Mouse (Mus musculus) spleen, postnatal 10 days (tissue): ENCODE data around the gene Traf3.

Experiments used
- DNase-seq, 2 experiments: peaks; one replicate each; pipeline ENCODE4 v3.0.0; 2021 to 2022; ENCODE audit warnings: low spot score in 2 of 2

Gene Traf3

GRCm38 (mm10) chr12:111152981-111153710 lies 13.0 kb upstream of the Traf3 start:
- no peak for DNase-seq

DNA sequence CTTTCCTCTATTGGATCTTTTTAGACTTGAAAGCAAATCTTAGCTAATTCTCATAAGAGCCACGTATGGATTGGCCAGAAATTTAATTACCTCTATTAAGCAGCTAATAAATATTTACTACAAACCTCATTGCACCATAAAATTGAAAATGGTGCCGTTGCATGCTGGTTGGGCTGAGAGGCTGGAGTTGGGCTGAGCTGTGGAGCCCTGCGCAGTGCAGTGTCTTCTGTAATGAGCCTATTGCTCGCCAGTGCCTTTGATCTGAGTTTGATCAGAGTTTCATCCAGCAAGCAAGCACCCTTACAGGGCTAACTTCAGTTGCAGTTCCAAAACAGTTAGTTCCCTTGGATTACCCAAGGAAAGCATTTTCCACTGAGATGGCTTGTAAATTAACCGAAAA lies 12.2 kb upstream of the Traf3 start:
- DNase-seq, result no peak

- no peak for DNase-seq
These were observed 11.5 kb upstream of the Traf3 start for GRCm38 (mm10) chr12:111154641-111155040.

GRCm38 (mm10) chr12:111155756-111156155 lies 10.4 kb upstream of the Traf3 start:
- DNase-seq, result no peak

DNA sequence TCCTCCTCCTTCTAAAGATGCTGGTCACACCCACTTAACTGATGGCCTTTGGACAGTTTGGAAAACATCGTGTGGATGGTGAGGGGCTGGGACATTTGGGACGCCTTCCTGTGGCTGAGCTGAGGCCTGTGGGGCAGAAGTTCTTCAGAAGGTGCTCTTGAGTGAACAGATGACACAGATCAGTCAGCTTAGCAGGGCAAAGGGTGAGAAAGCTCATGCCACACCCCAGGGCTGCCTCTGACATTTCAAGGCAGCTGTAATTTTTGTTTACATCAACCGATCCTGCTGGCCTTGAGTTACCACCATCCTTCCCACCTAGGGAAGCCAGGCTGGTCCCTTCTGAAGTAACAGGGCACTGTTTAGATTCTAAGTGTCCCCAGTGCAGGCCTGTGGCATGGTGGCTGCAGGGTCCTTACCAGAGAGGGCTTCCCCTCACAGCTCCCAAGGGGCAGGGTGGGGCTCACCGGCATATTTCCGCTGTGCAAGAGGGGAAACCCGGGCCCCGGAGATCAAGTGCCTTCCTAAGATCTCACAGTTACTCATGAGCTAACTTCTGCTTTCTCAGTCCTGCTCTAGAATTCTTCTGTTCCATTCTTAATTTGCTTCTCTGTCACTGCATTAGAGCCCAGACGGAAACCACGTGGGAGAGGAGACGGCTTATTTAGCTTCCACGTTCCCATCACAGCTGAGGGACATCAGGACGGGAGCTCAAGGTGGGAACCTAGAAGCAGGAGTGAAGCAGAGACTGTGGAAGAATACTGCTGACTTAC lies 6.3 kb upstream of the Traf3 start:
- DNase-seq, result peak; percentile 67 to 91

- DNase-seq, result no peak
These were observed 5.3 kb upstream of the Traf3 start for GRCm38 (mm10) chr12:111160871-111161270.

DNA sequence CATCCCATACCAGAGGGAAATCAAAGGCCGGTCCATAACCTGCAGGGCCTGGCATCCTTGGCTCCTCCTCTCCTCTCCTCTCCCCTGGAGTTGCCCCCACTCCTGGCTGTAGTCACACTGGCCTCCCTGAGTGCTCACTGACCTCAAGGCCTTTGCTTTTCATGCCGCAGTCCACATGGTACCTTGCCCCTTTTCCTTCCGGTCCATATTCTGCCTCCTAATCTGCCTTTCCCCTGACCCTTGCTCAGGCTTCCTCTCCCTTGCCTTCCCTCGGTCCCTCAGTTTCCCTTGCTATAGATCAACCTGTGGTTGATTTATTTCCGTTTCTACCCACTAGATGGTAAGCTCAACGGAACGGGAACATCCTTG lies 4.2 kb upstream of the Traf3 start:
- DNase-seq, result no peak

DNA sequence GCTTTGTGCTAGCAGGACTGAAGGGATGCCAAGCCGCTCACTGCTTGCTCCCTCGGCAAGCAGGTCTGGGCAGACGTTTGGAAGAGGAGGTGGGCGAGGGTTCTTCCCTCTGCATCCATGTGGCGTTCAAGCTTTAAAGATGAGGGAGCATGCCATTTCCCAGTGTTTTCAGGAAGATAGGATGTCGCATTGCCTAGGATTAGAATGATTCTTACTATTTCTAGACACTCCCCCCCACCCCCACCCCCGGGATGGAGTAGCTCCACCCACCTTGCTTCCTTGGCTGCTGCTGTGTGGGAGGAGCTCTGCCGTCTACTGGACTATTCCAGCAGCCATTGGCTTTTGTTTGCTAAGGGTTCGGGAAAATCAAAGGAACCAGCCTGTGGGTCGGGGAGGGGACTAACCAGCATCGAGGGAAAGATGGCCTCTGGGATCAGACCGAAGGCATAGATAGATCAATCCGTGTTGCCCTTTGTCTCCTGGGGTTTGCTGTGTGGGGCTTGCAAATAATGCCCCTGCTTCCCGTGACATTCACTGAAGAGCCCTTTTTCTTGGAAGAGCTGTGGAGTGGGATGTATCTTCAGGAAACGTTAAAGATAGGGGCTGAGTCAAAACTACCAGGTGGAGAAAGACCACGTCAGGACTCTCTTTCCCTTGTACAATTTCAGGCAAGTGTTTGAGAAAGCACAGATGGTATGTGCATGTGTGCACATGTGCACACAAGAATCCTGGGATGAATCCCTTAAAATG lies 3.7 kb upstream of the Traf3 start:
- no peak for DNase-seq

- peak; percentile 47 to 86 for DNase-seq
These were observed 1.8 kb upstream of the Traf3 start for GRCm38 (mm10) chr12:111164310-111164751.

DNA sequence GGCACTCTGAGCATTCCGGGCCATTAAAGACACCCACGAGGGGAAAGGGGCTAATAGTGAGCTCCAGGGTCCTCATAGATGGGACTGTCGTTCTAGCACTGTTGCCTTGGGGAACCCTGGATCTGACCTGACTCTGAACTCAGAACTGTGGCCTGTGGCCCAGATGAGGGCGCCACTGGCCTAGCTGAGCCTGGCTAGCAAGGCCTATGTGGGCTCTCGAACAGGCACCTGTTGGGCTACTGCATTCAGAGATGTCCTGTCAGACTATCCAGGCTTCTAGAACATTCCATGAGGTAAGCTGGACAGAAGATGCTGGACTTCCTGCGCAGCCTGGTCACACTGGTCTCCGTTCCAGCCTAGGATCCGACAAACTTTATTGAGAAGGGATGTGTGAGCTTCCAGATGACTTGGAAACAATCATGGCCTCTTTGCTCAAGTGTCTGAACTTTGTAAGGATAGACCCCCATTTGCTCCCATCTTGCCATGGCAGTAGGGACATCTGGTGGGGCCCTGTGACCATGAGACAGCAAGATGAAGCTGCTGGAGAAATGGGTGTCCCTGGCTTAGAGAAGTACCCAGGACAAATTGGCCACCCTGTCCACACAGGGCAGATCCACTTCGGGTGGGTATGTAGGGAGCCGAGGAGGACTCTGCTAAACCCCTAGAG lies 891 bp upstream of the Traf3 start:
- peak in 1 of 2 experiments; percentile 71 for DNase-seq

GRCm38 (mm10) chr12:111166681-111167289 lies 615 bp downstream of the Traf3 start:
- peak; percentile 29 to 46 for DNase-seq

DNA sequence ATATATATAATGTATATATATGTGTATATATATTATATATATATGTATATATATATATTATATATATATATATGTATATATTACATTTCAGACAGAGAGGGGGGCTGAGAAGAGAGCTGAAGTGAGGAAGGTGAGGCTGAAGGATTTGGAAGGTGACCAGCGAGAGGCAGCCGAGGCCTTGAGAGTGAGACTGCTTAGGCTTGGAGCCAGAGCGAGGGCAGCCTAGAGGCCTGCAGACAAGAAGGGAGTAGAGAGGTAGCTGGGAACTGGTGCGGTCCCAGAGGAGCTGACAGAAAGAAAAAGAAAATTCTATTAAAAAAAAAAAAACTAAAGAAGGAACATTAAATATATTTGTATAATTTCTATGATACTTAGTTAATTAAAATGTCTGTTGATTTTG lies 2.7 kb downstream of the Traf3 start:
- no peak for DNase-seq

- DNase-seq, result no peak
These were observed 12.6 kb downstream of the Traf3 start for GRCm38 (mm10) chr12:111178772-111179171.

- DNase-seq, result no peak
These were observed 15.7 kb downstream of the Traf3 start for GRCm38 (mm10) chr12:111181848-111182247.

GRCm38 (mm10) chr12:111182378-111182777 lies 16.2 kb downstream of the Traf3 start:
- no peak for DNase-seq

GRCm38 (mm10) chr12:111184476-111184875 lies 18.3 kb downstream of the Traf3 start, which contains the start of gene 4930595D18Rik:
Gene 4930595D18Rik, minus strand, starts transcription at chr12:111184491.
- DNase-seq, result no peak

DNA sequence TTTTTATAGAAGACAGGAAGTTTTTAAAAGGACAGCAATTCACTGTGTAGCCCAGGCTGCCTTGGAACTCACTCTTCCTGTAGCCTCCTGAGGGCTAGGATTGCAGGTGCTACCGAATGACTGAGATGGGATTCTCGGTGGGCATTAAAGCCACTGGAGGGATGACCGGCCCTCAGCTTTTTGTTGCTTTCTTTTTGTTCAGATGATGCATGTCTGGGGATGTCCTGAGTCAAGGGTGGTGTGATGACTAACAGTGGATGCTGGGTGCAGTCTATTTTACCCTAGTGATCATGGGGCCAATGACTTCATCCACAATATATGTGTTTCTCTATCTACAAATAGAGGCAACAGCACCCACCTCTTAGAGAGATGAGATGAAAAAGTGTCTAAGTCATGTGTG lies 20.8 kb downstream of the Traf3 start:
- DNase-seq, result no peak

- DNase-seq, result no peak
These were observed 22.1 kb downstream of the Traf3 start for GRCm38 (mm10) chr12:111188295-111188694.

DNA sequence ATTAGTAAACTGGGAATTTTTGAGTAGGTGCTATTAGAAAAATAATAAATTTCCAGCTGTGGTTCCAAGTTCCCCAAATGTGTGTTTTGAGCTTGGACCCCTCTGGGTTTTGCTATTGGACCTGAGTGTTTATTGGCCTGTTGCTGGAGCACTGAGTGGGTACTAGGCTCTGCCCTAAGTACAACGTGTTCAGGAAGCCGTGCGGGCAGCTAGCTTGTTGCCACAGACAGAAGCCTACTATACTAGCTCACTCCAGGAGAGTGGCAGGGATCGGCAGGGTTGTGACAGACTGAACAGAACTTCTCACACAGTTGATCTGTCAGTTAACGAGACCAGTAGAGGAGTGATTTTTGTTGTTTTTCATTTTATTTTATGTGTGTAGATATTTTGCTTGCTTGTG lies 24.2 kb downstream of the Traf3 start:
- no peak for DNase-seq

GRCm38 (mm10) chr12:111190891-111191290 lies 24.7 kb downstream of the Traf3 start:
- no peak for DNase-seq

DNA sequence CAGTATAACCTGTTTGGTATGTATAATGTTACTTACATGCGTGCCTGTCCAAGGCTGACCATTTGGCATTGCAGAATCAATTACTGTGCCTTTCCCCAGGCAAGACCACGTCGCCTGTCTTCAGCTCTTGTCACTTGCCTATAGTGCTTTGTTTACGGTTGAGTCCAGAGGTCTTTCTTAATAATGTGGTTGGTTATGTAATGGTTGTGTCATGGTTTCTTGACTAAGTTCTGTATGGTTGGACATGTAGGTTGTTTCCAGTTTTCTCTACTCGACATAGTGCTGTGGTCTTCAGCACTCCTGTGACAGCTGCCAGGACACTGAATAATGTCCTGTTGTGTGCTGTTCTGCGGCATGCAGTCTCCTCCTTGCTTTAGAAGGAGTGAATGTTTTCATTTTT lies 26.6 kb downstream of the Traf3 start:
- no peak for DNase-seq
